Mouse (Mus musculus) forelimb bud, embryonic 11.5 days (tissue): ENCODE data around the gene Smim20.
A peak's percentile ranks its signal among the peaks of the same experiment; 100 is the strongest.

Source experiments
- DNase-seq: peaks from one replicate; pipeline ENCODE4 v3.0.0-alpha.2; 2012; ENCODE audit warnings: low read depth, low spot score

Smim20 gene

GRCm38 (mm10) chr5:53266931-53267853 is at the start of gene Smim20:
Gene Smim20 (plus strand): TSS chr5:53267083.
- peak; percentile 88 for DNase-seq

GRCm38 (mm10) chr5:53225434-53225833 is 41.4 kb upstream of the Smim20 start:
- DNase-seq: no peak

GRCm38 (mm10) chr5:53230560-53230959 is 36.3 kb upstream of the Smim20 start:
- no peak for DNase-seq

GRCm38 (mm10) chr5:53235551-53235950 is 31.3 kb upstream of the Smim20 start:
- no peak for DNase-seq

DNA sequence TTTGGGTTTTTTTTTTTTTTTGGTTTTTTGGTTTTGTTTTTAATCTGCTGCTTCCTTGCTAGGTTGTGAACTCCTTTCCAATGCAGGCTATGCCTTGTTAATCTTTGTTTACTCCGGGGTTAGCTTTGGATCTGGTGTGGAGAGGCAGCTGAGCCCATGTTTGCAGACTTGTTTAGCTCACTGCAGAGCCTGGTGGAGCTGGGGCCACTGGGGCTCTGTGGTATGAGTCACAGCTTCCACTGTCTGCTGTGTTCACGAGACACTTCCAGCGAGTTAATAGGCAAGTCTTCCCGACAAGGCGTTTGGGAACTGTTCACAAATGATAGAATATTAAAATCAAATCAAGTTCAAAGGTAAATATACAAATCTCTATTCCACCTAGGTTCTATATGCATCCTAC is 30.7 kb upstream of the Smim20 start:
- DNase-seq: no peak

GRCm38 (mm10) chr5:53236749-53237148 is 30.1 kb upstream of the Smim20 start:
- no peak for DNase-seq

GRCm38 (mm10) chr5:53238761-53239160 is 28.1 kb upstream of the Smim20 start:
- no peak for DNase-seq

GRCm38 (mm10) chr5:53239189-53239588 is 27.7 kb upstream of the Smim20 start:
- DNase-seq: no peak

GRCm38 (mm10) chr5:53239831-53240440 is 26.9 kb upstream of the Smim20 start:
- no peak for DNase-seq

DNA sequence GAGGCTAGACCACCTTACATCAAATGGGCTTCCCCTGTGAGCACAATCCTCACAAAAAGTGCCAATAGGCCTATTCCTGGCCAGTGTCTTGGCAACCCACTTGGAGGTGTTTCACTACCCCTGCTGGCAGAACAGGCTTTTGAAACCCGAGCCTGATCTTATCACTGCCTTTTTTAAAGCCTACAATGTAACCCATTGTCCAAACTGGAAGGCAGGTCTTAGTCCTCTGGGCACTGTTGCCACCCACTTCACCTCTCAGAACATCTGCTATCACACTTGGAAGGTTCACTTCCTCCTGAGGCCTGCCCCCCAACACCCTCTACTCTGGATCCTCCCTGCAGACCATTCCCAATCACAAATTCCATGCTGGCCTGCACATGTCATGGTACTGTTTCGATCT is 25.8 kb upstream of the Smim20 start:
- DNase-seq: no peak

GRCm38 (mm10) chr5:53241963-53242362 is 24.9 kb upstream of the Smim20 start:
- DNase-seq: no peak

DNA sequence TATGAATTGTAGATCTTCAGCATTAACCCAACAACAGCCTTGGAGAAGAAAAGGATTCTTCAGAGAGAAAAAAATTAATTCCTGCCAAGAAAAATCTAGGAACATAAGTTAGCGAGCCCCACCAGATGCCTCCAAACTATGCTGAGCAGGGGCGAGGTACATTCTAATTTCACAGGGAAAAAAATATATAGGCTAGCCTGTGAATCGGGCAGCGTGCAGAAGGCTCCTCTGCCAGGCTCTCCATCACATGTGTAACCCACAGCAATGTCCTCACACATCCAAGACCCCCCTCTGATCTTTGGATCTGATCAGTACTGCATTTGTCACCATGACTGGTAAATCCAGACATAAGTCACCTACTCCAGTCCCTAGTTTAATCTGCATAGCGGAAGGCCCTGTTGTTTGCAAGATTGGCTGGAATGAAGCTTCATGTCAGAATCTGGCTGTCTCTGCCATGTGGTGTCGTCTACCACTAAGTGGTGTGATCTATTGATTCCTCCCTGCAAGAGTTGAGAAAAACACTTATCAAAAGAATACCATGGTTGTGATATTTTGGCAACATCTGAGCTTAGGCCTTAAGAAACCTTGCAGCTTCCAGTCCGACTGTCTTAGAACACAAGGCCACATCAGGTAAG is 23.9 kb upstream of the Smim20 start:
- no peak for DNase-seq

DNA sequence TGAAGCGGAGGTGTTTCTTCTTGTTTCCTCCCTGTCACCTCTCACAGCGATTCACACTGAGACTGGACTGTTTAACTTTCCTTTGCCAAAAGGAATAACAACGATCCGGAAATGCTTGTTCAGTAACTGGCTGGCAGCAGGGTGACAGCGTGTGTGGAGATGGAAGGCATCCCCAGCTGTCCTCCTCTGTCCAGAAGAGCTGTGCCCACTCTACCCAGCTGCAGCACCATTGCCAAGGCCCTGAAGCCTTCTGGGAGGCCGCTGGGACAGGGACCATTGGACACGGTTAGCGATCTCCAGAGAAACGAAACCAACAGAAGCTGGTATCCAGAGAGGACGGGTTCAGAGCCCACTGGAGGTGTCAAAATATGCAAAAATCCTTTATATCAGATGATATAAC is 22.9 kb upstream of the Smim20 start:
- no peak for DNase-seq

DNA sequence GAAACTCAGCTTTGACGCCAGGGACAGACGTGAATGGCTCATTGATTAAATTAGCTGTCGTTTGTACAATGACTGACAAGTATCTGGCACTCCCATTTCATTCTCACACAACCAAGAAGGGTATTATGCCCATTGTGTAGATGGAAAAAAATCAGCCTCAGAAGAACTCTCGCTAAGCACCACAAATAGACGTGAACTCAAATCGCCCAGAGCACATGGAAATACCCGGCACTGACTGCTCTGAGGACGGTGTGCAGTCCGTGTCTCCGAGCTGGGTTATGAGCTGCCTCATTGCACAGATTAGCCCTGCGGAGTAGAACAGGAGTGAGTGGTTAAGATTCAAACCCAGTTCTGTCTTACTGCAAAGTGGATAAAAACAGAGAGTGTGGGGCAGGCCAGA is 18.4 kb upstream of the Smim20 start:
- DNase-seq: no peak

GRCm38 (mm10) chr5:53249431-53250061 is 17.3 kb upstream of the Smim20 start:
- DNase-seq: peak; percentile 30

DNA sequence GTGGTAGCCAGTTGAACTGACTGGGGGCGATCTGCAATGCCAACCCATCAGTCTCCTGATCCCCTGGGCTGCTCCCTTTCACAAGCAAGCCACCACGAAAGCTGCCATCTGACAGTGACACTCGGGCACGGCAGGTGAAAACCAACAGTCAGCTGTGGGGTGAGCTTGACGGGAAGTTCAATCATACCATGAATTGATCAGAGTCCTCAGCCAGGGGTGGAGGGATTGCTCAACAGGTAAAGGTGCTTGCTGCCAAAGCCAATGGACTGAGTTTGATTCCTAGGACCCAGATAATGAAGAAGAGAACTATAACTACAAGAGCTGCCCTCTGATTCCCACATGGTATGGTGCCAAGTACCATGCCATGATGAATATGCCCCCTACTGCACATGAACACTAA is 12.7 kb upstream of the Smim20 start:
- no peak for DNase-seq

DNA sequence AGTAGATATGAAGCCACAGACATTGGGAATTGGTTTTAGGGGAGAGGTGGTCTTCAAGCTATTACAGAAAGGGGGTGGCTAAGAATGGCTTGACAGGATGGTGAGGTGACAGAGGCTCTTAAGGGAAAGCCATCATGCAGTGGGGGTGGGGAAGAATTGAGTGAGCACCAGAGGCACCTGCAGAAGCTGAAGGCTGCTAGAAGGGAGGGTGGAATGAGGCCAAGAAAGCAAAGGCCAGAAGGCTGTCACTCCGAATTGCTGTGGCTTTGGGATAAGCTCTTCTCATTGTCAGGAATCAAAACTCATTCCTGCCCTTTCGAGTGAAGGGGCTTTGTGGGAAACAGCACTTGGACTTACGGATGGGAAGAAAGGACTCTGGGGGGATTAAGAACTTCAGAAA is 12.1 kb upstream of the Smim20 start:
- DNase-seq: no peak

- DNase-seq: no peak
These were observed 8.7 kb upstream of the Smim20 start for GRCm38 (mm10) chr5:53258038-53258786.

DNA sequence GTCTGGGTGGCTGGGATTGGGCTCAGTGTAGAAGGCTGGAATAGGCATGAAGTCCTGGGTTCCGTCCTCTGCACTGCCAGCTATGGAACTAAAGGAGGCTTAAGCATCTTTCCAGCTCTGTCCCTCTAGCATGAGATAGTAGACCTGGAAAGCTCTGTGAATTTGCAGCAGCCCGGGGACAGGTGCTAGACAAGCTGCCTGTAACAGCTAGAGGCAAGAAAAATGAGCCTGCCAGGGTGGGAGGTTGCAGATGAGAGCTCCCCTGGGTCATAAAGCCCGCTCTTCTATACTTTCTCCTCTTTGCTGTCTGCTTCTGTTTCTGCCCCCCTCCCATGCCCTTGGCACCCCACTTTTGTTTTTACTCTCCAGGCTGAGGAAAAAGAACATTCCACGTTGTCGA is 7.0 kb upstream of the Smim20 start:
- no peak for DNase-seq

DNA sequence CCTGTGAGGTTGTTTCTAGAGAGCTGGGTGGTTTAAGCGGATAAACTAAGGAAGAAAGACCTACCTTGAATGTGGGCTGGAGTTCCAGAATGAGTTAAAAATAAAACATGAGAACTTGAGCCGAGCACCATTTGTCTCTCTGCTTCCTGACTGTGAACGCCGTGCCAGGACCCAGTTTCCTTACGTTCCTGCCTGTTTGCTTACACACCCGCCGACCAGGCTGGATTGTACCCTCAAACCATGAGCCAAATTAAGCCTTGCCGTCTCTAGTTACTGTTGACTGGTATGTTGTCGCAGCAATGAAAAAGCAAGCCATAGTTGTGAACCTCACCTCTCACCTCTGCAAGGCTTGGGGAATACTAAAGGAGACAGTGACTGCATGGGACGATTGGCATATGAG is 4.9 kb upstream of the Smim20 start:
- no peak for DNase-seq

GRCm38 (mm10) chr5:53264061-53264460 is 2.8 kb upstream of the Smim20 start:
- DNase-seq: no peak
